Mouse (Mus musculus): ENCODE data around the gene Rdh1.
"Not testable (repeated sequence)": the region's sequence is repeated elsewhere in the genome, so short reads cannot be mapped to it uniquely, and the experiment has no call there.

Rdh1 gene

GRCm38 (mm10) chr10:127748847-127749612 lies 10.5 kb upstream of the Rdh1 start:
- DNase-seq (ENCODE audit: low read depth, low spot score): no peak

GRCm38 (mm10) chr10:127750136-127750777 lies 9.3 kb upstream of the Rdh1 start:
- DNase-seq (ENCODE audit: low read depth, low spot score): no peak

DNA sequence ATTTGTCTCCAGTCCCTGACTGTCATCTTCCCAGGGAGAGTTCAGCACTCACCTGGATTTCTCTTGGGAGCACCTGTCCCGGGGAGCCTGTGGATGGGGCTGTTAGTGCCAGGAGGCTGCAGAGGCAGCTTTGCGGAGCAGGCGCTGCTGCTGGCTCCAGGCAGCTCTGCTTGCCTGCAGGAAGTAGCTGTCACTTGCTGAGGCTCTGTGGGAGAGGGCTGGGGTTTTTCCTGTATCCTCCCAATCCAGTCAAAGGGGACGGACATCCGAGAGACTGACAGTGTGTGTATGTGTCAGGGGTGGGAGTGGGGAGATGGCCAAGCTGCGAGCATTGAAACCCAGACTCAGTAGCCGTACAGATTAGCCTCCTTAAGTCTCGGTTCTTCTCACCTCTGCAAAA lies 8.0 kb upstream of the Rdh1 start, which contains the start of gene Gpr182:
Gene Gpr182 (minus strand): TSS at position 185 of the 400 bp plus-strand sequence.
- no peak for DNase-seq (ENCODE audit: low read depth, low spot score)

DNA sequence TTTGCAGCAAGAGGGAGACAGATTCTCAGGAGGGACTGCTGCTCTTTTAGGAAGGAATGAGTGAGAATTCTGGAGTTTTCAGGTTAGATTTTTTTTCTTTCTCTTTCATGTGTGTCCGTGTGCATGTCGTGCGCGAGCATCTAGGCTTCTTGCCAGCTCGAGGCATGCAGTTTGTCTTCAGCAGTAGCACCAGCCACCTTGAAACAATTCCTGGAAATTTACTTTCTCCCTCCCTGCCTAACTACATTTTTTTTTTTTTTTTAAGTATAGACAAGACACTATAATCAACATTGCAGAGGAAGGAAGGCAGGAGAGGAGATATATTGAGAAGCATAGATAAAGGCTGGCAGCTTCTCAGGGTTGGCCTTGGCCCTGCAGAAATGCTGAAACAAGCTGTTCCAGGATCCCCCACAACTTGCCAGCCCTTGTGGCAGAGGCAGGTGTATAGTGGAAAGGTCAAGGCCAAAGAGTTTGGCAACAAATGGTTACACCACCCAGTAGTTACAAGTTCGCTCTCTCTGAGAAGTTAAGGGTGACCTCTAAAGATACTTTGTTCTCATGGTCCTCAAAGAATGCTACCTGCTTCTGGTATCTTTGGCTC lies 4.9 kb upstream of the Rdh1 start:
- DNase-seq (ENCODE audit: low read depth, low spot score): no peak

DNA sequence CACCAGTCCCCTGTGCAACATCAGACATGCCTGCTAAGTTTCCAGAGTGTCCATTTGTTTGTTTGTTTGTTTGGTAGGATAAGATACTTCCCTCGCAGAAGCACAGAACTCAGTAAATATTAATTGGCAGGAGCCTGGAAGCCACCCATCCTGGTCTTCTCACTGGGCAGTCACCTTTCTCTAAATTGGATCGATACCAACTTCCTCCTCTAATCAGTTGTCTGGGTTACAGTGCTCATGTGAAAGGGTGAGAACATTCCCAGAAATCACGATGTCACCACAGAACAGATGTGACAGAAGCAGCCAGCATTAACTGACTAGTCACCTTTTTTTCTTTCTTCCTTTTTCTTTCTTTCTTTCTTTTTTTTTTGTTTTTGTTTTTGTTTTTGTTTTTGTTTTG lies 4.3 kb upstream of the Rdh1 start:
- DNase-seq (ENCODE audit: low read depth, low spot score): no peak

DNA sequence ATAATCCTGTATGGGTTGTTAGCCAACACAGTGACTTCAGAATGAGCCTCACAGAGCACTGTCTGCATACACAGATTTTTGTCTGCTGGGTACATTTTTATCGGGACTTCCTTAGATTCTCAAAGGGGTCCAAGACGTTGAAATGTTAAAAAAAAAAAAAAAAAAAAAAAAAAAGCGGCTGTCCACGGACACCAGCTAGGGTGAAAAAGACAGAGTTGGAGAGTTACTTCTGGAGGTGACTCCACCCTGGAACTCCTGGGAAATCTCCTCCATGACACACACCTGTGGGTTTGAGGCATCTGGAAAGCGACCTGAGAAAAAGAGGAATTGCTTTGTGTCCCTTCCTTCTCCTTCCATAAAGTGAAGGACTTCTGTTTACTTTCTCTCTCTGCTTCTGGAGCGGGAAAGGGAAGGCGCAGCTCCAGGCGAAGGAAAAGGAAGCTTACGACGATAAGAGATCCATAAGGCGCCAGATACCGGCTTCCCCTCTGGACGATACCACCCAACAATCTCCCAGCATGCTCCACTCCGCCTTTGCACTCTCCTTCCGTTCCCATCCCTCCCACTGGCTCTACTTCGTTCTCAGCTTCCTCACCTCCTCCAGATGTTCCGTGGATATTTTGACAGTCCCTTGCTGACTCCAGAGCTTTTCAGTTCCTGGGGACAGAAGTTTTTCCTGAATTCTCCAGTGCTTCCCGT lies 3.6 kb upstream of the Rdh1 start:
- DNase-seq (ENCODE audit: low read depth, low spot score): no peak

DNA sequence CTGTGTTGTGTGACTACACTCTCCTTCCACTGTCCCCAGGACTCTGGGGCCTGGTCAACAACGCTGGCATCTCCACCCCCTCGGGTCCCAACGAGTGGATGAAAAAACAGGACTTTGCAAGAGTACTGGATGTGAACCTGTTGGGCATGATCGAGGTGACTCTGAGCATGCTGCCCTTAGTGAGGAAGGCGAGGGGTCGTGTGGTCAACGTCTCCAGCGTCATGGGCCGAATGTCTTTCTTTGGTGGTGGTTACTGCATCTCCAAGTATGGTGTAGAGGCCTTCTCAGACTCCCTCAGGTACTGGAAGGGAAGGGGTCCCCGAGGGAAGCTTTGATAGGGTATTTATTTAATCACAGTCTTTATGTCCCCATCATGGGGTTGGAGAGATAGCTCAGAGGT lies 3.4 kb downstream of the Rdh1 start:
- DNase-seq (ENCODE audit: low read depth, low spot score): not testable (repeated sequence)

- DNase-seq (ENCODE audit: low read depth, low spot score): no peak
Measured at GRCm38 (mm10) chr10:127763914-127764680, 4.6 kb downstream of the Rdh1 start.

DNA sequence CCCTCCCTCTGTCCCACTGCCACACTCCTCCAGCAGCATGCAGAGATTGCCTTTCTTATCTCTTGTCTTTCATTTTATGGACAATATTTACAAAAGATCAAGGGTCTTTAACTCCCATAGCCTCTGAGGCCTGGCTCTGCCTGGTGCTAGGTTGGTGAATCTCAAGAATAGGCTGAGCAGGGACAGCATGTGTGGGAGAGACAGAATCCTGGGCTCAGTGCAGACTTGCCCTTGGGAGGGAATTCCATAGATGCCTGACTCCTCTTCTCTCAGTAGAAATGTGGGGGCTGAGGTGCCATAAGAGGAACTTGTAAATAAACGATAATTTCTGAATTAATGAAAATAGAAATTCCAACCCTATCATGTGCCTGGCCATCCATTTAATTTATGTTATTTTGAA lies 7.0 kb downstream of the Rdh1 start:
- DNase-seq (ENCODE audit: low read depth, low spot score): no peak

DNA sequence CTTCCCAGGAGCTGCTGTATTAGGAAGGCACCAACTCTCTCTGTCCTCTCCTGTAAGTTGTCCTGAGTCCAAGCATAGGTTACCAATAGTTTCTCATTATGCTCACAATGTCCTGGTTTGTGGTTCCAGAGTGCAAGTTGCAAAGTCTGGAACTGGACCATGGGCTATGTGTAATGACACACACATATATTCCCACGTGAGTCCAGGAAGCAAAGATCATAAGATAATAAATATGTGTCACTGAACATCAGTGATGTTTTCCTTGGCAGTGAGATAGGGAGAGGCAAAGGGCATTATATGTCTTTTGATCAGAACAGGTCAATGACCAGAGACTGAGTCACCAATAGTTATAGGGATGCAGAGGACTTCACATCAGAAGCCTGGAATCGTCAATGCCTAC lies 16.5 kb downstream of the Rdh1 start, which contains the start of gene Rdh9:
Gene Rdh9 (plus strand): TSS at position 376 of the 400 bp plus-strand sequence.
- DNase-seq (ENCODE audit: low read depth, low spot score): no peak

- not testable (repeated sequence) for DNase-seq (ENCODE audit: low read depth, low spot score)
Measured at GRCm38 (mm10) chr10:127782321-127782720, 22.8 kb downstream of the Rdh1 start.

DNA sequence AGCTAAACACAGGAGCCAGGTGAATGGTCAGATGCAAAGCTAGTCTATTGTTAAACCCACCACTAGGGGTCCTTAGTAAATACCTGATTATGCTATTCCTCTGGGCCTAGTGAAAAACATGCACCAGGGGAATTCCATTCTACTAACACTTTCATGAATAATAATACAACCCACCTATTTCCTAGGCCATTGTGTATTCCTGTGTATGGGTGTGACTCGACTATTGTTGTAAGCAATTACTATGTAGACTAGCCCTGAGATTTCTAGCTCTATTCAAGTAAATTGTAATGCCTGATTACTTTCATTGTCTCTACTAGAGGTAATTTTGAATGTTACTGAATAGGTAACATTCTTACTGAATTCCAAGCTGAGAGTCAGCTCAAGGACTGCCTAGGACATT lies 25.9 kb downstream of the Rdh1 start:
- DNase-seq (ENCODE audit: low read depth, low spot score): not testable (repeated sequence)

GRCm38 (mm10) chr10:127799295-127799694 lies 39.8 kb downstream of the Rdh1 start:
- DNase-seq (ENCODE audit: low read depth, low spot score): no peak

- DNase-seq (ENCODE audit: low read depth, low spot score): no peak
Measured at GRCm38 (mm10) chr10:127800891-127801290, 41.4 kb downstream of the Rdh1 start, which contains the start of gene Rdh16. Rdh16 (plus strand) TSS chr10:127801152.

- DNase-seq (ENCODE audit: low read depth, low spot score): no peak
Measured at GRCm38 (mm10) chr10:127801612-127802011, 42.1 kb downstream of the Rdh1 start.

DNA sequence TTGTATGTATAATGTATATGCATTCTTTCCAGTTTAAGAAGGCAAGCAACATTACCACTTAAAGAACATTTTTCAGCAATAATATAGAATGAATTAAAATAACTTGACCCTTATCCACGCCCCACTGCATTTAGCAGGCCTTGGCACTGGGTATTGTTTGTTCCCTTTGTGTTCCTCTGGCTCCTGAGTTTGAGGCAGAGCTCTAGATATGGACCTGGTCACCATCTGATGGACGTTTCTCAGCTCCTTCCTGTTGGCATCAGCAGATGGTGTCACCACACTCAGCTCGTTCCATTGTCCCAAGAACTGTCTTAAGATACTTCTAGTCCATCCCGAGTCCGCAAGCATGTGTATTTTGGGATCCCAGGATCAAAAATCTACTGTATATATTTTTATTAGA lies 42.7 kb downstream of the Rdh1 start:
- DNase-seq (ENCODE audit: low read depth, low spot score): no peak

DNA sequence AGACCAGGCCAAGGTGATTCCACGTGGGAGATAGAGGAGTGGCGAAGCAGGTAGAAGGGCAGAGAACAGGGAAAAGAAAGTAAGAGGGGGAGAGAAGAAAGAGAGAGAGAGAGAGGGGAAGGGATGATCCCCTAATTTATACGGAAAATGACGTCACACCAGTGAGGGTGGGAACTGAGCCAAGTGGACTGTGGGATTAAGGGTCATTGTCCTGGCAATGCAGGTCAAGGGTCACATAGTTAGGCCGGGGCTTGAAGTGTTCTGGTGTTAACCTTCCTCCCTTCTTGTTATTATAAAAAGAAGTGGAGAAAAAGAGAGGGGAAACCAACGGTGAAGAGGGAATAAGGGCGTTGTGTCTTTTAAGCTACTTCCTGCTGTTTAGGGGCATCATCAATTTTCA lies 44.9 kb downstream of the Rdh1 start:
- no peak for DNase-seq (ENCODE audit: low read depth, low spot score)

GRCm38 (mm10) chr10:127815888-127816287 lies 56.4 kb downstream of the Rdh1 start:
- no peak for DNase-seq (ENCODE audit: low read depth, low spot score)

DNA sequence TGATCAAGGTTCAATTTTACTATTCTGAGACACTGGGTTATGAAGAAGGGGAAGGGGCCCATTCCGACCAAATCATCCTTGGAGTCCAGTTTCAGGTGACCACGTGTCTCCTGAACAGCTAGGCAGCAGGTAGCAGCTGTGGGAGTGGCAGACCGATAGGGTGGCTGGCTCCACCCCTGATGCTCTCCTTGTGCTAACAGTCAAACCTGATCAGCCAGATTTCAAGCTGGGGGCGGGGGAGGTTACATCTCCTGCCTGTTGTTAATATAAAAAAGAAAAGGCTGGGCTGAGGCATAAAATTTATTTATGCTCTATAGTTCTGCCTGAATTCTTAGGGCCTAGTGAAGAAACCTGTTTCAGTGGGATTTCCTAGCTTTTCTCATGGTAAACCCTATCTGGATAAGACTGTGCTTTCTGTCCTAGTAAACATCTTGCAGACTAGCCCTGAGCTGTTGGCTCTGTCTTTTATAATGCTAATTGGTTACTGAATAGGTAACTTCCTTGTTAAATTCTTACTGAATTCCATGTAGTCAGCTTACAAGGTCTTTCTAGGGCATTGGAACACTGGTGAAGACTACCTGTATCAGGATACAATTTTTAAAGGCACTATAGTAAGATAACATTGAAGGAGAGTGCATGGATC lies 57.9 kb downstream of the Rdh1 start:
- DNase-seq (ENCODE audit: low read depth, low spot score): not testable (repeated sequence)

All from retina, postnatal 7 days (tissue).